Mouse (Mus musculus) small intestine, adult 2 months (tissue): Measurements from ENCODE around the gene Mid1.

ENCODE experiments used
- CTCF ChIP-seq: fragments of 200-500 bp; IDR thresholded peaks from 2 replicates; pipeline ENCODE4 v1.5.1; 2012; ENCODE audit warnings: low read depth, mild to moderate bottlenecking, control low read depth, inconsistent platforms, low read length, moderate library complexity, mixed read lengths; ENCODE audit not compliant: insufficient replicate concordance, insufficient read length; ENCODE audit errors: extremely low read depth
- POLR2A ChIP-seq: fragments of 200-500 bp; IDR thresholded peaks from 2 replicates; pipeline ENCODE4 v1.6.1; 2012; ENCODE audit warnings: low read depth, mild to moderate bottlenecking, control low read depth, inconsistent platforms, low read length, moderate library complexity

DNA sequence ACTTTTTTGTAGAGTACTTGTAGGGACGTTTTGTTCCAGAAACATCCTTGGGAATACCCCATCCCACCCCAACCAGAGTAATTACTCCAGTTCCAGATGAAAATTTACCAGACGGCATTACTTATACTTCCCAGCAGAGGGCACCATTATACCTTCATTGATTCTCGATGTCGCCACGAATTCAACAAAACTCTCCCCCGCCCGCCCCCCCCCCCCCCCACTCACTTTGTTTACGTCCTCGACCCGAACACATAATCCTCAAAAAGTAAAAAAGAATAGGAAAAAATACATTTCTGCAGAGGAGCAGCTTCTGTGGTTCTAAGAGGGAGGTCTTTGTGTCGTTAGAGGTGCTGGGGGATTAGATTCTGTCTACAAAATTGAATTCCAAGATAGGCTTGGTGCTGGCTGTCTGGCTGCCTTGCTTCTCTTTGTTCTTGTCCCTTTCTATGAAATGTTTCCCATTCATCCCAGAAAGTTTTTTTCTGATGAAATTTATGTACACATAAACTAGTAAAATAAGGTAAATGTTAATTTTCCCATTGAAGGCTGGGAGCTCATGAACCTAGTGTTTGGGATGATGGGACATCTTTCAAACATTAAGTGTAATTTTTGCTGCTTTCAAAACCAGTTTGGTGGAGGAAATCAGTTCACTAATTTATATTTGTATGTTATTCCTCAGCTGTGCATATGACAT lies 114.1 kb downstream of the Mid1 start:
- TF ChIP-seq POLR2A (no peak), CTCF (no peak)
